Mouse (Mus musculus): ENCODE data around the gene Leo1. TPM values are rescaled to one million over a fixed set of nuclear protein-coding genes. Genes with fewer than 3 reads are reported as not detected.

Gene Leo1
- polyA plus RNA-seq (2014; fragmentation: Nextera tagmentation; extraction: Ambion mirVana), result 23.6 and 26.0 TPM in 2 replicates

- Histone ChIP-seq H3K27me3 (ENCODE audit: control insufficient read depth, insufficient read depth, low read length) (no peaks in the 10 kb centered on the region), H3K27ac (replicated peaks in 1 of 2; ENCODE audit: control insufficient read depth in 1 of 2, insufficient read depth in 1 of 2, low read depth in 2 of 2, low read length in 2 of 2) (peak within 1 kb of the TSS; percentile 76 to 79), H3K4me3 (ENCODE audit: control insufficient read depth in 1 of 2, insufficient read depth in 1 of 2, low read depth in 1 of 2, low read length in 2 of 2) (peak within 1 kb of the TSS; percentile 82 to 99), H3K4me2 (ENCODE audit: low read length) (peak within 1 kb of the TSS; percentile 88), H3K9ac (ENCODE audit: low read length) (peak within 1 kb of the TSS; percentile 90), H3K9me3 (ENCODE audit: control insufficient read depth, low read length) (no peaks in the 10 kb centered on the region), H3K36me3 (ENCODE audit: control insufficient read depth, insufficient read depth, low read length) (peaks cover 15% of the 10 kb centered on the region), H3K4me1 (ENCODE audit: control insufficient read depth in 2 of 2, insufficient read depth in 2 of 2, low read length in 2 of 2) (peaks cover 0 to 15% of the 10 kb centered on the region in 2 experiments; a peak in 2 of 4 replicates)
- under 1% methylated on average over 39 of the region's 45 CpGs for WGBS
- peak; percentile 90 for ATAC-seq (ENCODE audit: insufficient number of reproducible peaks, insufficient read depth, low FRiP score, low read depth)
Observed at GRCm38 (mm10) chr9:75440796-75441666, at the start of gene Leo1. Leo1 (plus strand) TSS chr9:75441524.

DNA sequence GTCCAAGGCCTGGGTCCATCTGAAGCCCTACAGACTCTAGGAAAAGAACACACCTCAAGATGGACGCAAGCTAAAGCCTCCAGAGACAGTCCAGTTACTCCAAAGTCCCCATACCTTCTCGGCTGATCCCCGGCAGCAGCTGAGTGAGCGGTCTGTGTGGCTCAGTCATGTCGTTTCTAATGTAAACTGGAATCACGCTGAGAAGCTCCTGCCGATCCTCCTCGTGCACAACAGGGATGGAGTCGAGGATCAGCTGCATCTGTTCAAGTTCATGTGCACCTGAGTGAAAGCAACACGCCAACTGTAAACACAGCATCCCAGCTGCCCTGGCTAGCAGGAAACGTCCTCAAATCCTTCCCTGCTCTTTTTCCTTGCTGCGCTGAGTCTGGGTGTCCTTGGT, 48.1 kb upstream of the Leo1 start:
- ATAC-seq (ENCODE audit: insufficient number of reproducible peaks, insufficient read depth, low FRiP score, low read depth), result no peak
- WGBS, result 83% methylated on average over 12 of the region's 12 CpGs
- Histone ChIP-seq H3K4me2 (ENCODE audit: low read length) (no peak overlapping the region), H3K4me1 (ENCODE audit: control insufficient read depth in 2 of 2, insufficient read depth in 2 of 2, low read length in 2 of 2) (no peaks in the 10 kb centered on the region), H3K36me3 (ENCODE audit: control insufficient read depth, insufficient read depth, low read length) (peaks cover 96% of the 10 kb centered on the region), H3K4me3 (ENCODE audit: control insufficient read depth in 1 of 2, insufficient read depth in 1 of 2, low read depth in 1 of 2, low read length in 2 of 2) (no peak overlapping the region), H3K9me3 (ENCODE audit: control insufficient read depth, low read length) (no peaks in the 10 kb centered on the region), H3K9ac (ENCODE audit: low read length) (no peak overlapping the region), H3K27ac (replicated peaks in 1 of 2; ENCODE audit: control insufficient read depth in 1 of 2, insufficient read depth in 1 of 2, low read depth in 2 of 2, low read length in 2 of 2) (no peak overlapping the region), H3K27me3 (ENCODE audit: control insufficient read depth, insufficient read depth, low read length) (no peaks in the 10 kb centered on the region)

GRCm38 (mm10) chr9:75395971-75396370, 45.4 kb upstream of the Leo1 start:
- WGBS, result 82% methylated on average over 6 of the region's 6 CpGs
- peaks cover 77% of the 10 kb centered on the region for H3K36me3 ChIP-seq (ENCODE audit: control insufficient read depth, insufficient read depth, low read length)

DNA sequence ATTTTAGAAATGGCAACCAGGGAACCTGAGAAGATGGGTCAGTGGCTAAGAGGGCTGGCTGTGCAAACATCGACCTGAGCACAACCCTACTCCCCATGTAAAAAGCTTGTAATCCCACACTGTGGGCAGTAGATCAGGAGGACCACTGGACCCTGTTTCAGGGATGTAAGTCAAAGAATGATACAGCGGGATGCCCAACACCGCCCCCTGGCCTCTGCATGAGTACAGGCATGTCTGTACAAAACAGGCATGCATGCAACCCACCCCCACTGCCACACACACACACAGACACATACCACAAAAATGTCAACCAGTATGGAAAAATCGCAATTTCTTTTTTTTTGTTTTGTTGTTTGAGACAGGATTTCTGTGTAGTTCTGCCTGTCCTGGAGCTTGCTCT, 42.3 kb upstream of the Leo1 start:
- 93% methylated on average over 4 of the region's 4 CpGs for WGBS
- no peak overlapping the region for H3K27ac ChIP-seq (replicated peaks in 1 of 2; ENCODE audit: control insufficient read depth in 1 of 2, insufficient read depth in 1 of 2, low read depth in 2 of 2, low read length in 2 of 2)
- no peak overlapping the region for H3K9ac ChIP-seq (ENCODE audit: low read length)
- peaks cover 47% of the 10 kb centered on the region for H3K36me3 ChIP-seq (ENCODE audit: control insufficient read depth, insufficient read depth, low read length)
- H3K4me2 ChIP-seq (ENCODE audit: low read length), result no peak overlapping the region
- no peaks in the 10 kb centered on the region for H3K9me3 ChIP-seq (ENCODE audit: control insufficient read depth, low read length)
- no peak overlapping the region for H3K4me3 ChIP-seq (ENCODE audit: control insufficient read depth in 1 of 2, insufficient read depth in 1 of 2, low read depth in 1 of 2, low read length in 2 of 2)
- no peaks in the 10 kb centered on the region for H3K27me3 ChIP-seq (ENCODE audit: control insufficient read depth, insufficient read depth, low read length)
- peaks cover 18 to 34% of the 10 kb centered on the region in 2 experiments for H3K4me1 ChIP-seq (ENCODE audit: control insufficient read depth in 2 of 2, insufficient read depth in 2 of 2, low read length in 2 of 2)
- ATAC-seq (ENCODE audit: insufficient number of reproducible peaks, insufficient read depth, low FRiP score, low read depth), result no peak

More at GRCm38 (mm10) chr9:75395971-75396370, 45.4 kb upstream of the Leo1 start:
- Histone ChIP-seq H3K9ac (ENCODE audit: low read length) (no peak overlapping the region), H3K4me1 (ENCODE audit: control insufficient read depth in 2 of 2, insufficient read depth in 2 of 2, low read length in 2 of 2) (peaks cover 4 to 6% of the 10 kb centered on the region in 2 experiments), H3K4me3 (ENCODE audit: control insufficient read depth in 1 of 2, insufficient read depth in 1 of 2, low read depth in 1 of 2, low read length in 2 of 2) (no peak overlapping the region), H3K27ac (replicated peaks in 1 of 2; ENCODE audit: control insufficient read depth in 1 of 2, insufficient read depth in 1 of 2, low read depth in 2 of 2, low read length in 2 of 2) (no peak overlapping the region), H3K27me3 (ENCODE audit: control insufficient read depth, insufficient read depth, low read length) (no peaks in the 10 kb centered on the region), H3K9me3 (ENCODE audit: control insufficient read depth, low read length) (no peaks in the 10 kb centered on the region), H3K4me2 (ENCODE audit: low read length) (no peak overlapping the region)
- ATAC-seq (ENCODE audit: insufficient number of reproducible peaks, insufficient read depth, low FRiP score, low read depth), result no peak

DNA sequence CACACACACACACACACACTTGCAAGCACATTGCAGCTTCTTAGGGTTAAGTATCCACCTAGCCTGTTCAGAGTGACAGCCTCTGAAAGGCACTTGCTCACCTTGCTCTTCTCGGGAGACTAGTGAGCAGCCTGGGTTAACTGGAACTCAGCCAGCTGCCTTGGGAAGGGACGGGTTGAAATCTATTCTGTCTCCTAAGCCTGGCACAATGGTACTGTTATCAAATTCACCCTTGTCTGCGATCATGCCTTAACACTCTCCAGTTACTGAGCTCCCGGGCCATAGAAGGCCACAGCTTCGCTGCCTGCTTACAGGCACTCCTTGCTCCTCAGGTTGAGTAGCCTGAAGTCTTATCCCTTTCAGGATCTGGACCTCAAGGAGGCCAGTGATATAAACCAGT, 40.7 kb upstream of the Leo1 start:
- 16% methylated on average over 5 of the region's 5 CpGs for WGBS
- H3K9me3 ChIP-seq (ENCODE audit: control insufficient read depth, low read length), result no peaks in the 10 kb centered on the region
- peaks cover 18 to 48% of the 10 kb centered on the region in 2 experiments for H3K4me1 ChIP-seq (ENCODE audit: control insufficient read depth in 2 of 2, insufficient read depth in 2 of 2, low read length in 2 of 2)
- H3K4me2 ChIP-seq (ENCODE audit: low read length), result peak overlapping the region; percentile 6; the same call in 1 of the 2 replicates
- peak overlapping the region; percentile 10 to 19; a peak in 3 of 4 replicates for H3K27ac ChIP-seq (replicated peaks in 1 of 2; ENCODE audit: control insufficient read depth in 1 of 2, insufficient read depth in 1 of 2, low read depth in 2 of 2, low read length in 2 of 2)
- peaks cover 31% of the 10 kb centered on the region for H3K36me3 ChIP-seq (ENCODE audit: control insufficient read depth, insufficient read depth, low read length)
- ATAC-seq (ENCODE audit: insufficient number of reproducible peaks, insufficient read depth, low FRiP score, low read depth), result no peak
- H3K9ac ChIP-seq (ENCODE audit: low read length), result peak overlapping the region; percentile 47; the same call in 1 of the 2 replicates
- H3K27me3 ChIP-seq (ENCODE audit: control insufficient read depth, insufficient read depth, low read length), result no peaks in the 10 kb centered on the region
- no peak overlapping the region for H3K4me3 ChIP-seq (ENCODE audit: control insufficient read depth in 1 of 2, insufficient read depth in 1 of 2, low read depth in 1 of 2, low read length in 2 of 2)

GRCm38 (mm10) chr9:75401593-75402504, 39.5 kb upstream of the Leo1 start:
- Histone ChIP-seq H3K4me3 (ENCODE audit: control insufficient read depth in 1 of 2, insufficient read depth in 1 of 2, low read depth in 1 of 2, low read length in 2 of 2) (no peak overlapping the region), H3K4me2 (ENCODE audit: low read length) (peak overlapping the region; percentile 47), H3K9ac (ENCODE audit: low read length) (peak overlapping the region; percentile 52), H3K36me3 (ENCODE audit: control insufficient read depth, insufficient read depth, low read length) (peaks cover 19% of the 10 kb centered on the region), H3K27ac (replicated peaks in 1 of 2; ENCODE audit: control insufficient read depth in 1 of 2, insufficient read depth in 1 of 2, low read depth in 2 of 2, low read length in 2 of 2) (peak overlapping the region in 1 of 2 experiments; percentile 25; a peak in 1 of 4 replicates), H3K9me3 (ENCODE audit: control insufficient read depth, low read length) (no peaks in the 10 kb centered on the region), H3K27me3 (ENCODE audit: control insufficient read depth, insufficient read depth, low read length) (no peaks in the 10 kb centered on the region), H3K4me1 (ENCODE audit: control insufficient read depth in 2 of 2, insufficient read depth in 2 of 2, low read length in 2 of 2) (peaks cover 20 to 59% of the 10 kb centered on the region in 2 experiments)
- ATAC-seq (ENCODE audit: insufficient number of reproducible peaks, insufficient read depth, low FRiP score, low read depth), result no peak
- 24% methylated on average over 20 of the region's 20 CpGs for WGBS

DNA sequence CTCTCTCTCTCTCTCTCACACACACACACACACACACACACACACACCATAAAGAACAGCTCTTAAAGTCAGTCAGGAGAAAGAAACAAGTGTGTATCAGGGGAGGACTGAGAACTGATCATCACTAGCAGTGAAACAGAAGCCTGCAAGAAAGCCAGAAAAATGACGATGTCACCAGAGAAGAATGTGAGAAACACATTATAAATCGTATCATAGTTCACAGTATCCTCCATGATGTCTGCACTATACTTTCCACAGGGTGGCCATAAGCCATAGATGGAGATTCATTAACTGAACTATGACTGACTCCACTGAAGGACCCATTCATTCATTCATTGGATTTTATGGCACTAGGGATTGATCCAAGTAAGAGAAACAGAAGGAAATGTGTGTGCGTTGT, 37.8 kb upstream of the Leo1 start:
- no peak for ATAC-seq (ENCODE audit: insufficient number of reproducible peaks, insufficient read depth, low FRiP score, low read depth)
- no peak overlapping the region for H3K4me3 ChIP-seq (ENCODE audit: control insufficient read depth in 1 of 2, insufficient read depth in 1 of 2, low read depth in 1 of 2, low read length in 2 of 2)
- no peaks in the 10 kb centered on the region for H3K27me3 ChIP-seq (ENCODE audit: control insufficient read depth, insufficient read depth, low read length)
- H3K4me2 ChIP-seq (ENCODE audit: low read length), result no peak overlapping the region
- 58% methylated on average over 3 of the region's 3 CpGs for WGBS
- H3K9ac ChIP-seq (ENCODE audit: low read length), result no peak overlapping the region
- H3K4me1 ChIP-seq (ENCODE audit: control insufficient read depth in 2 of 2, insufficient read depth in 2 of 2, low read length in 2 of 2), result peaks cover 23 to 65% of the 10 kb centered on the region in 2 experiments
- no peaks in the 10 kb centered on the region for H3K9me3 ChIP-seq (ENCODE audit: control insufficient read depth, low read length)
- no peak overlapping the region for H3K27ac ChIP-seq (replicated peaks in 1 of 2; ENCODE audit: control insufficient read depth in 1 of 2, insufficient read depth in 1 of 2, low read depth in 2 of 2, low read length in 2 of 2)
- peaks cover 3% of the 10 kb centered on the region for H3K36me3 ChIP-seq (ENCODE audit: control insufficient read depth, insufficient read depth, low read length)

All from heart, embryonic 14.5 days (tissue).